Mouse (Mus musculus): ENCODE measurements around the gene Adh6a. TPM values are rescaled to one million over a fixed set of nuclear protein-coding genes. Genes with fewer than 3 reads are reported as not detected.

Adh6a gene
- not detected for total RNA-seq (2021)
- long read RNA-seq, experiment 1 = 0 reads
- long read RNA-seq, experiment 2 = 0 reads

GRCm38 (mm10) chr3:138312965-138313364 is at the start of gene Adh6a:
Adh6a (plus strand) TSS chr3:138313286.
- Histone ChIP-seq H3K27ac (no peak within 1 kb of the TSS), H3K4me3 (no peak within 1 kb of the TSS)
- no peak for TF ChIP-seq CTCF (IDR thresholded peaks at IDR 0.05)
- no peak for DNase-seq
- intact Hi-C loops (cut with DNase I) = no loop called here

GRCm38 (mm10) chr3:138264648-138265047 is 48.4 kb upstream of the Adh6a start:
- TF ChIP-seq CTCF (IDR thresholded peaks at IDR 0.05) = no peak
- intact Hi-C loops (cut with DNase I) = no loop called here
- H3K4me3 ChIP-seq = no peak overlapping the region
- no peak overlapping the region for H3K27ac ChIP-seq
- no peak for DNase-seq

GRCm38 (mm10) chr3:138270507-138270906 is 42.6 kb upstream of the Adh6a start:
- peak; percentile 34 for DNase-seq
- H3K4me3 ChIP-seq = no peak overlapping the region
- intact Hi-C loops (cut with DNase I) = no loop called here
- H3K27ac ChIP-seq = peak overlapping the region; percentile 28; the same call in 1 of the 2 replicates
- TF ChIP-seq CTCF (IDR thresholded peaks at IDR 0.05) = no peak

- intact Hi-C loops (cut with DNase I) = no loop called here
- Histone ChIP-seq H3K27ac (no peak overlapping the region), H3K4me3 (no peak overlapping the region)
- DNase-seq = no peak
- no peak for TF ChIP-seq CTCF (IDR thresholded peaks at IDR 0.05)
These were observed 41.8 kb upstream of the Adh6a start for GRCm38 (mm10) chr3:138271297-138271696.

- TF ChIP-seq CTCF (IDR thresholded peaks at IDR 0.05) = no peak
- intact Hi-C loops (cut with DNase I) = no loop called here
- Histone ChIP-seq H3K27ac (no peak overlapping the region), H3K4me3 (no peak overlapping the region)
- no peak for DNase-seq
These were observed 40.0 kb upstream of the Adh6a start for GRCm38 (mm10) chr3:138273080-138273479.

GRCm38 (mm10) chr3:138275100-138275499 is 38.0 kb upstream of the Adh6a start:
- no peak for TF ChIP-seq CTCF (IDR thresholded peaks at IDR 0.05)
- H3K27ac ChIP-seq = no peak overlapping the region
- DNase-seq = no peak
- H3K4me3 ChIP-seq = no peak overlapping the region
- intact Hi-C loops (cut with DNase I) = loop anchor here (5.0 kb wide), 1 partner anchor 33 kb away; no protein-coding TSS in a partner anchor

GRCm38 (mm10) chr3:138282556-138282955 is 30.5 kb upstream of the Adh6a start:
- no peak for TF ChIP-seq CTCF (IDR thresholded peaks at IDR 0.05)
- intact Hi-C loops (cut with DNase I) = no loop called here
- Histone ChIP-seq H3K27ac (no peak overlapping the region), H3K4me3 (no peak overlapping the region)
- DNase-seq = no peak

GRCm38 (mm10) chr3:138283831-138284230 is 29.3 kb upstream of the Adh6a start:
- Histone ChIP-seq H3K4me3 (no peak overlapping the region), H3K27ac (no peak overlapping the region)
- TF ChIP-seq CTCF (IDR thresholded peaks at IDR 0.05) = no peak
- no peak for DNase-seq
- intact Hi-C loops (cut with DNase I) = no loop called here

GRCm38 (mm10) chr3:138285986-138286385 is 27.1 kb upstream of the Adh6a start:
- intact Hi-C loops (cut with DNase I) = no loop called here
- no peak for TF ChIP-seq CTCF (IDR thresholded peaks at IDR 0.05)
- H3K4me3 ChIP-seq = no peak overlapping the region
- no peak overlapping the region for H3K27ac ChIP-seq
- DNase-seq = no peak

- intact Hi-C loops (cut with DNase I) = no loop called here
- TF ChIP-seq CTCF (IDR thresholded peaks at IDR 0.05) = no peak
- H3K27ac ChIP-seq = no peak overlapping the region
- DNase-seq = no peak
- H3K4me3 ChIP-seq = no peak overlapping the region
These were observed 25.4 kb upstream of the Adh6a start for GRCm38 (mm10) chr3:138287686-138288085.

GRCm38 (mm10) chr3:138290672-138291071 is 22.4 kb upstream of the Adh6a start:
- intact Hi-C loops (cut with DNase I) = no loop called here
- TF ChIP-seq CTCF (IDR thresholded peaks at IDR 0.05) = no peak
- Histone ChIP-seq H3K4me3 (no peak overlapping the region), H3K27ac (no peak overlapping the region)
- DNase-seq = no peak

- TF ChIP-seq CTCF (IDR thresholded peaks at IDR 0.05) = no peak
- no peak overlapping the region for H3K27ac ChIP-seq
- no peak overlapping the region for H3K4me3 ChIP-seq
- DNase-seq = no peak
- intact Hi-C loops (cut with DNase I) = no loop called here
These were observed 21.5 kb upstream of the Adh6a start for GRCm38 (mm10) chr3:138291529-138292117.

GRCm38 (mm10) chr3:138293298-138293895 is 19.7 kb upstream of the Adh6a start:
- no peak for DNase-seq
- no peak for TF ChIP-seq CTCF (IDR thresholded peaks at IDR 0.05)
- intact Hi-C loops (cut with DNase I) = no loop called here

GRCm38 (mm10) chr3:138300130-138300529 is 13.0 kb upstream of the Adh6a start:
- no peak for TF ChIP-seq CTCF (IDR thresholded peaks at IDR 0.05)
- H3K27ac ChIP-seq = no peak overlapping the region
- intact Hi-C loops (cut with DNase I) = loop anchor here (5.0 kb wide), 1 partner anchor 78 kb away; no protein-coding TSS in a partner anchor

More at GRCm38 (mm10) chr3:138293298-138293895, 19.7 kb upstream of the Adh6a start:
- no peak overlapping the region for H3K27ac ChIP-seq
- H3K4me3 ChIP-seq = no peak overlapping the region

More at GRCm38 (mm10) chr3:138300130-138300529, 13.0 kb upstream of the Adh6a start:
- no peak for DNase-seq
- H3K4me3 ChIP-seq = no peak overlapping the region

Measured in gastrocnemius, adult 2 months (tissue).